Mouse (Mus musculus) heart, adult 11 months (tissue): ENCODE results near the gene Klrb1c.
"Not testable (repeated sequence)": the region's sequence is repeated elsewhere in the genome, so short reads cannot be mapped to it uniquely, and the experiment has no call there.

Experiments
- DNase-seq: peaks from one replicate; pipeline ENCODE4 v3.0.0; 2022

Klrb1c gene

DNA sequence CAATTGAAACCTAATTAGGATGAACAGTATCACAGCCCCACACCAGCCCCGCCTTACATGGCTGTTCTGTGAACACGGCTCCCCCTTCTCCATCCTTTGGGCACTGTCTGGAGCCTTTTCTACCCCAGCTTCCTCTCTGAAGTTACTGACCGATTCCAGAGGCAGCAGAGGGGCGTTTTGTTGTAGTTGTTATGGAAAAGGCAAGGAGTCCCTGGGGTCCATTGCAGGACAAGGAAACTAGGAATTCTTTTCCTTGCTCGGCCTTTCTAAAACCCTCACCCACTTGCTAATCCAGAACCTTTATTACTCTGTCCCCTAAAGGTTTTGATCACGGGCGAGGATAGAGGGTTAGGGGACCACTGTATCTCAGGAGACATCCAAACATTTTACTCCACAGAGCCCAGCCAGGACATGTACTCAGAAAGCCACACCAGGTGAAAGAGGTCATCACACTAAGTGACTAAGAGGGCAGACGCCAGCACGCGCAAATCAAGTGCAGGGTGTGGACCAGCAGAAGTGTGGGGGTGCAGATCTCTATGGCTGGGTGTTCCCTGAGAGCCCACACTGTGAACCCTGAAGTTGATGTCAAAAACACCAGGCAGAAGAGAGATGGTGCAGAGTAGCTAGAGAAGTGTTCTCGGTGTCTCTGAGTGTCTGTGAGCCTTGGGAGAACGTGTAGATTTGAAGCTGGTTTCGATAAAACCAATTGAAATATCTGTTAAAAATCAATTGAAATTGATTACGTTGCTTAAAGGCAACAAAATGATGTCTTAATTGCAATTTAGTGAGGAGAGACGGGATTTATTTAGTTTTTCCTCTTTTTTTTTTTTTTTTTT is 9.1 kb upstream of the Klrb1c start:
- peak; percentile 93 for DNase-seq

DNA sequence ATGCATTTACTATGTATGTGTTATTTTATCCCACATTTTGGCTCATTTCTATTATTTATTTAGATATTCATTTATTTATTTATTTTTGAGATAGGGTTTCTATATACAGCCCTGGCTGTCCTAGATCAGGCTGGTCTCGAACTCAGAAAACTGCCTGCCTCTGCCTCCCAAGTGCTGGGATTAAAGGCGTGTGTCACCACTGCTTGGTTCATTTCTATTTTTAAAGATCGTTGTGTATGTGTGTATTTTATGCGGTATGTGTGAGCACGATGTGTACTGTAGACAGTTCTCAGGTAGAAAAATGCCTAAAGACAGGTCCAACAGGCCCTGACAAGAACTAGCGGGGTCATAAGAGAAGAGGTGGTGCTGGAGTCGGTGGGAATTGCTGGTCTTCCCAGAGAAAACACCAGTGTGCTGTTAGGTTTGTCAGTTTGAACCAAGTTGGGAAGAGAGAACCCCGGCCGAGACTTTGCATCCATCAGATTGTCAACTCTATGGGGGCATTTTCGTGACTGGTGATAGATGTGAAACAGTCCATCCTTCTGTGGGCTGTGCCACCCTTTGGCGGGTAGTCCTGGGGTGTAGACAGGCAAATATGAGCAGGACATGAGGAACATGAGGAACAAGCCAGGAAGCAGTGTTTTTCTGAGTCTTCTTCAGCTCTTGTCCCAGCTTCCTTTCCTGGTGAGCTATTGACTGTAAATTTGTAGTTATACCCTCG is 8.3 kb upstream of the Klrb1c start:
- peak; percentile 86 for DNase-seq

DNA sequence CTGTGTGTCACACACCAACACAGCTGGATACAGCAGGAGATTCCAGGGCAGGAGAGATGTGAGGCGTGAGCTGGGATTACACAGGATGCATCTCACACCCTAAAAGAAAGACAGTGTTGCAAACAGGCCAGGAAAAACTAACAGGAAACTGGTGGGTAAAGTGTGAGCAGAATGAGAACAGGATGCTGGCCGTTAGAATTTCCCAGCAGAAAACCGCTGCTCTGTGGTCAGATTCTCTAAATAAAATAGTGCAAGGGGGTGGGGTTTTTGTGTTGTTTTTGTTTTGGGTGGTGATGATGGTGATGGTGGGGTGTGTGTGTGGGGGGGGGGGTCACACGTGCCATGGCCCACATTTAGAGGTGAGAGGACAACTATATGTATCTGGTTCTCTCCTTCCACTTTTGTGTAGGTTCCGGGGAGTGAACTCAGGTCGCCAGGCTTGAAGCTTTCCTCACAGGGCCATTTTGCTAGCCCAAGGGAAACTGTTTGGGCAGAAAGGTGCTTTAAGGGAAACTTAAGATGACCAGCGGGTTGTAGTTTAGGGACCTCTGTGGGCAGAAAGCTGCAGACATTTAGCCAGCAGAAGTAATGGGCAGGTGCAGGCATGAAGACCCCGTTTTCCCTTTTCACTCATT is 7.4 kb upstream of the Klrb1c start:
- DNase-seq: peak; percentile 70

- peak; percentile 36 for DNase-seq
Observed at GRCm38 (mm10) chr6:128793734-128794133, 4.7 kb upstream of the Klrb1c start.

- peak; percentile 30 for DNase-seq
Observed at GRCm38 (mm10) chr6:128790491-128790994, 1.5 kb upstream of the Klrb1c start.

DNA sequence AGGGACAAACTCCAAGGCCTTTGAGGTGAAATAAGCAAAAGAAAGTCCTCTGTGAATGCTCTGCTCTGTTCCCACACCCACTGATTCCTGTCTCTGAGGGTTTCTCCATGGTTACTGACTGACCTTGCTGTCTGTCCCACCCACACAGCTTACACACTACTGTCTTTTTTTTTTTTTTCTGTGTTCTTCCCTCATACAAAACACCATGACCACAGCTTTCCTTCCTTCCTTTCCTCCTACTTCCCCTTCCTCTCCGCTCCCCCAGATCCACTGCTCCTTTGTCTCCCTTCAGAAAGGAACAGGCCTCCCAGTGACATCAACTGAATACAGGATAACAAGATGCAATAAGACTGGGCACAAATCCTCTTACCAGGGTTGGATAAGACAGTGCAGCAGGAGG is 498 bp downstream of the Klrb1c start:
- peak; percentile 82 for DNase-seq

- DNase-seq: peak; percentile 58
Observed at GRCm38 (mm10) chr6:128786396-128786795, 2.6 kb downstream of the Klrb1c start.

DNA sequence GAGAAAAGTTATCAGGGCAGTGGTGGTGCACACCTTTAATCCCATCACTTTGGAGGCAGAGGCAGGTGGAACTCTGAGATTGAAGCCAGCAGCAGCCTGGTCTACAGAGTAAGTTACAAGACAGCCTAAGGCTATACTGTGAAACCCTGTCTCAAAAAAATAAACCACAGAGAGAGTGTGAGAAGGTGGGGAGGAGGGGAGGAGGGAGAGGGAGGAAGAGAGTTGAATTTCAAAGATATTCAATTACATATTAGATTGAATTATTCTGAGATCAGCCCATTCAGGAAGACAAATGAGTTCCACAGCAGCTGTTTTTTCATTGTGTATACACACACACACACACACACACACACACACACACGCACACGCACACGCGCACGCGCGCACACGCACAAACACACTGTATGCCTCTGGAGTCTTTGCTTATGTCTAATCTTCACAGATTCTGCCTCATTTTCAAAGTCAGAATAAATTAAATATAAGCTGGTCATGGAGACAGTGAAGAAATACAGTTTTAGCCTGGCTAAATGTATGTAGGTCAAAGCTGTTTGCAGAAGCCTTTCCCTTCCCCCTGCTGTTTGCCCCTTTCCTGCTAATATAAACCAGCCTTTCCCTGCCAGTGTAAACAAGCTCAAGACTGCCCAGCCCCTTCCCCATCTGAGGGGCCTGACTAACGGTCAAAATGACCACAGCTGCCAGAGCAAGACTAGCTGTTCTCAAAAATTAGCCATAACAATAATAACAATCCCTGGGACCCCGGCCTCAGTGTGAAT is 19.3 kb downstream of the Klrb1c start:
- DNase-seq: peak; percentile 33

- DNase-seq: peak; percentile 59
Observed at GRCm38 (mm10) chr6:128768047-128768446, 21.0 kb downstream of the Klrb1c start.

DNA sequence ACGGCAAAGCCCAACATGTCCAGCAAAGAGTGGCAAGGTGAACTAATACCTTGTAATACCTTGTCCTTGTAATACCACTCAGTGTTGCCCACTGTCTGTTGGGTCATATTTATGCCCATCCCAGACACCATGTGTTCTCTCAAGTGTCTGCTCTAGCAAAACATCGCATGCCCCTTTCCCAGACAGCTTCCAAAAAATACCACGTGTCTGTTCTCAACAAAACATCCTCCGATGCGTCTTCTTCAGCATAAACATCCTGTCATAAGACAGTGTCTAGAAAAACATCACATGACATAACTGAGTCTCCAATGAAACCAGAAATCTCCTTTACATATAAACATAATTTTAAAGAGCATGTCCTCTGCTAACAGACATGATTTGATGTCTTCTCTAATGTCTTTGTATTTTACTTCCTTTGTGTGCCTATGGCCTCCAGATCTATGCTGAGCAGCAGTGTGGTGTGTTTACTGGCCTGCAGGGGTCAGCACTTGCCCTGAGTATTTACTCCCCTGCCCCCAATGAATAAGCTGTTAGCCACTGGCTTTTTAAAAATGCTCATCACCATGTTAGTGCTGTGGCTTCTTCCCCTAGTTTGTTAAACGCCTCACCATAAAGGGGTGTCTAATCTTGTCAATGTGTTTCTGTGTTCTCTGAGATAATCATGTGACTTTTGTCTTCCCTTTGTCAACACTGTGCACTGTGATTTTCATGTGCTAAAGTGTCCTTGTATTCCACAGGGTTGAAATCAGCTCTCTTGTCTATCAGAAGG is 22.3 kb downstream of the Klrb1c start:
- peak; percentile 93 for DNase-seq

DNA sequence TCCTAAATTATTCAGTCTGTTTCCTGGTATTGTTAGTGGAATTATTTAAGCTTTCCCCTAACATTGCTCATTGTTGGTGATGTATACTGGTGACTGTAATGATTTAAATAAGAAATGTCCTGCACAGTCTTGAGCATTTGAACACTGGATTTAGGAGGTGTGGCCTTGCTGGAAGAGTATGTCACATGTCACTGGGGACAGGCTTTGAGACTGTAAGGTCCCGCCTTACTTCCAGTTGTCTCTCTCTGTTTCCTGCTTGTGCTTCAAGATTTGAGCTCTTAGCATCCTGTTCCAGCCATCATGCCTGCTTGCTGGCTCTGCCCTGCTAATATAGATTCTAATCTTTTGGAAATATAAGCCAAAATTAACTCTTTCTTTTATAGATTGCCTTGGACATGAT is 23.8 kb downstream of the Klrb1c start:
- DNase-seq: peak; percentile 64

DNA sequence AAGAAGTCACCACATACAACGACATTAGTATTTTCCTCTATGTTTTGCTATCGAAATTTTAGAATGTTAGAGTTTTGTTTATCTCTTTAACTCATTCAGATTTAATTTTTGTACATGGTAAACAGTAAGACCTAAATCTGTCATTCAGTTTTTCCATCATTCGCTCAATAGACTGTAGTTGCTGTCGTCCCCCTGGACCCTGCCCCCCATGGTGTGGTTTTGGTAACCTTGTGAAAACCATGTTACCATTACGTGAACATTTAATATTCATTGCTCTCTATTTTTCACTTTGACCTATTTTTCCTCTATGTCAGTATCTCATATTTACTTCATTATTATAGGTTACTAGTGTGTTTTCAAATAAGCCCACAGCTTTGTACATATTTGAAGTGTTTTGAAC is 24.4 kb downstream of the Klrb1c start:
- DNase-seq: no peak

- peak; percentile 100 for DNase-seq
Observed at GRCm38 (mm10) chr6:128763736-128764523, 25.1 kb downstream of the Klrb1c start.

- DNase-seq: peak; percentile 93
Observed at GRCm38 (mm10) chr6:128762892-128763670, 25.9 kb downstream of the Klrb1c start.

DNA sequence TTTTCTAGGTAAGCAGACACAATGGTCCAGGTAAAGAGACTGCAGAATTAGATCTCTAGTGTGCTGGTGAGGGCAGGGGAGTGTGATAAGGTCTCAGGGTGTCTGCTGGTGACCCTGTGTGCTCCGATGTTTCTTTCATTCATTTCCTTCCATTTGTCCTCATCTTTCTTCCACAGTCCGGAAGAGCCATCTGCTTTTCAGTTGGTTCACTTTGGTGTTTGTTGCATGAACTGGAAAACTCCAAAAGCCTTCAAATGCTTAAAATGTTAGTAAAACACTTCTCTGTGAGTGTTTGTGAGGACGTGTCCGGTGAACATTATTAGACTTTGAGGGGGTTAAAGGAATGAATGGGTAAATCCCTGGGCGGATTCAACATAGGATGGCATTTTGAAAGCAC is 27.9 kb downstream of the Klrb1c start:
- DNase-seq: peak; percentile 42

DNA sequence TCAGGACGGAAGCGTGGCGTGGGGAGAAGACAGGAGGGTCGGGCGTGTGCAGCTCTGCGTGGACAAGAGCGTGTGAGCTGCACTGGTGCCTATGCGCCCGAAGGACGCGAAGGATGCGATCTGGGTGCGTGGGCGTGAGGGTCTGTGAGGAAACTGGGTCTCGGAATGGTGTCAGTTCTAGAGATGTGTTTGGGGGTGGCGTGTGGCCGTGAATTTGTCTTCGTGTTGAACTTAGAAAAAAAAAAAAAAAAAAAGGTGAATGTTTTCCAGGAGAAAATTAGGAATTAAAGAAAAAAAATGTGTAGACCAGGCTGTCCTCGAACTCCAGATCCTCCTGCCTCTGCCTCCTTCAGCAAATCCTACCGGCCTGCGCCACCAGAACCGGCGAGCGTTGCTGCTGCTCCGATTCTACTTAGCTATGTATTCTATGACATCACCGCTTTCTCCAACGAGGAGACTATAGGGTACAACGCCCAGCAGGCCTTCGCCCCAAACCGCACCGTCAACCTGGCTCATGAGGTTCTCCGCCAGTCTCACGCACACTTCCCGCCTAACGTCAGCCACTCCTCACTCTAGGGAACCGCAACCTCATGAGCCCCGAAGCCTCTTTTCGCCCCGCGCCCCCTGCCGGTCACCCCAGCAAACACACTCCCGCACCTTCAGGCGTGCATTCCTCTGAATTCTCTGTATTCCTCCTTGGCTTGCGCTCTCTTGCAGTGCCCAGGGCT is 28.4 kb downstream of the Klrb1c start:
- peak; percentile 98 for DNase-seq

- peak; percentile 98 for DNase-seq
Observed at GRCm38 (mm10) chr6:128760016-128760415, 29.0 kb downstream of the Klrb1c start.

DNA sequence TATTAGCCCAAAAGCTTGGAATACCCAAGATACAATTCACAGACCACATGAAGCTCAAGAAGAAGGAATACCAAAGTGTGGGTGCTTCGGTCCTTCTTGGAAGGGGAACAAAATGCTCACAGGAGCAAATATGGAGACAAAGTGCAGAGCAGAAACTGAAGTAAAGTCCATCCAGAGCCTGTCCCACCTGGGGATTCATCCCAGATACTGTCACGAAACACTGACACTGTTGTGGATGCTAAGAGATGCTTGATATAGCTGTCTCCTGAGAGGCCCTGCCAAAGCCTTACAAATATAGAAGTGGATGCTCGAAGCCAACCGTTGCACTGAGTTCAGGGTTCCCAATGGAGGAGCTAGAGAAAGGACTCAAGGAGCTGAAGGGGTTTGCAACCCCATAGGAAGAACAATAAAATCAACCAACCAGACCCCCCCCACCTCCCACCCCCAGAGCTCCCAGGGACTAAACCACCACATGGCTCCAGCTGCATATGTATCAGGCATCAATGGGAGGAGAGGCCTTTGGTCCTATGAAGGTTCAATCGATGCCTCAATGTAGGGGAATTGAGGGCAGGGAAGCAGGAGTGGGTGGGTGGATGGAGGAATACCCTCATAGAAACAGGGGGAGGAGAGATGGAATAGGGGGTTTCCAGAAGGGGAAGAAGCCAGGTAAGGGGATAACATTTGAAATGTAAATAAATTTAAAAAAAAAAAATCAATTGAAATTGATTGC is 29.6 kb downstream of the Klrb1c start:
- peak; percentile 92 for DNase-seq

GRCm38 (mm10) chr6:128755402-128755763 is 33.6 kb downstream of the Klrb1c start:
- DNase-seq: not testable (repeated sequence)
